Mouse (Mus musculus) retina, adult 2 months (tissue): Measurements from ENCODE around the gene BC051142.

Experiments used
- DNase-seq: peaks from one replicate; pipeline ENCODE4 v3.0.0-alpha.2; 2012; ENCODE audit warnings: low read depth, low spot score

Gene BC051142

GRCm38 (mm10) chr17:34398711-34399393, at the start of gene BC051142:
Gene BC051142, plus strand, starts transcription at chr17:34398820.
- peak; percentile 74 for DNase-seq

DNA sequence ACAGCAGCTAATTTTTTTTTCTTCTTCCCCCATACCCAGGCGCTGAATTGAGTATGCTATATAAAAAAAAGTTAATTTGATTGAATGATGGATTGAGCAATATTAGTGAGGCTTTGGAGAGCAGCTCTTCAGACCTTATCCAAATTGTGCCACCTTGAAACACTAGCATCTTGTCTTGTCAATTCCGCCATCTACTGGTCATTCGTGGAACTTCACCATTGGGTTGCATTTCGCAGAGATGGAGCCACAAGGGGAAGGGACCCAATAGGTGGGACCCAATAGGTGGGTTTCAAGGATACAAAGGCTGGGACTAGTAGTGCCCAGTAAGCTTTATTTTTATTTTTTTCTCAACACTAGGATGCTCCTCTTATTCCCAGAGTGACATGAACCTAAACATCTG, 49.2 kb upstream of the BC051142 start:
- peak; percentile 46 for DNase-seq

DNA sequence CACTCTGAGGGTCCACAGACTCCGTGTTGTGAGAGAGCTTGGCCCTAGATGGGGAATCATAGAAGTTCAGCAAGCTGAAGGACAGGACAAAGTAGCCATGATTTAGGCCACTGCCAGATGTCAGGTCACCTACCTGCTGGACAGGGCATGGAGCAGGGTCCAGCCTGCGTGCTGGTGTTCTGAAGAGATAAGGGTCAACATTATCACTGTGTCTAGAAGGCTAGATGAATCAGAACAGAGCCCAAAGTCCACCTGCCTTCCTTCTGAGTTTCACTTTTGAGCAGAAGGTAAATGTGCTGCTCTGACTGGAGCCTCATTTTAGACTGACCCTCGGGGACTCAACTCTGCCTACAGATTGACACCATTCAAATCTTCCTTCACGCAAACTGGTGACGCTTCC, 44.1 kb upstream of the BC051142 start, which contains the start of gene Btnl2:
Gene Btnl2, plus strand, starts transcription at position 284 of the 400 bp plus-strand sequence.
- no peak for DNase-seq

- DNase-seq: no peak
Observed at GRCm38 (mm10) chr17:34354940-34355339, 43.7 kb upstream of the BC051142 start.

GRCm38 (mm10) chr17:34362954-34363546, 35.6 kb upstream of the BC051142 start:
- no peak for DNase-seq

- no peak for DNase-seq
Observed at GRCm38 (mm10) chr17:34363676-34364310, 34.8 kb upstream of the BC051142 start.

GRCm38 (mm10) chr17:34365031-34365430, 33.6 kb upstream of the BC051142 start:
- no peak for DNase-seq

- no peak for DNase-seq
Observed at GRCm38 (mm10) chr17:34370563-34370962, 28.1 kb upstream of the BC051142 start.

DNA sequence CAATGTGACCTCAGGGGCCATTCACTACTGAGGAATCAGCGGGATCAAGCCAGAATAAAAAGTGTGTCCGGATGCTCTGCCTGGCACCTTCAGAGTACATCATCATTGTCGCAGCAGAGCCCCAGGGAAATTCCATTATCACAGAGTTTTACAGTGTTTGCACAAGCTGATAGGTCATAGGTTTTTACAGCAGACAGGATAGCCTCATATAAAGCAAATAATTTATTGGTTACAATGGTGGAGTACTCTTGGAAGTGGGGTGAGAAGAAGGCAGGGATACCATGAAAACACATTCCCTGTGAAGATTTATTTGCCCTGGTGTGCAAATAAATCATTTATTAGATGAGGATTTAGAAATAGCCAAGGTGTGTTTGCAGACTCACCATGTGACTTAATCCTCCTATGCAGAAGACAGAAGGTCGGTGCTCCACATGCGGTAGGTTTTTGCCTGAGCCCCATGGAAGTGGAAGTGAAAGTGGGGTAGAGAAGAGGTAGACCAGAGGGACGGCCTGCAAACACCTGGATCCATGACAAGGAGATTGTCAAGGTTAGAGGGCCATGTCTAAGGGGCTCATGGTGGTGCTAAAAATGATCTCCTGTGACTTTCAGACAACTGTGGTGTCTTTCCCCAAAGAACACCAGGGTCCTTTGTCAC, 25.4 kb upstream of the BC051142 start:
- DNase-seq: no peak

GRCm38 (mm10) chr17:34376847-34377246, 21.8 kb upstream of the BC051142 start, which contains the start of gene Btnl1:
Gene Btnl1, plus strand, starts transcription at chr17:34377132.
- no peak for DNase-seq

DNA sequence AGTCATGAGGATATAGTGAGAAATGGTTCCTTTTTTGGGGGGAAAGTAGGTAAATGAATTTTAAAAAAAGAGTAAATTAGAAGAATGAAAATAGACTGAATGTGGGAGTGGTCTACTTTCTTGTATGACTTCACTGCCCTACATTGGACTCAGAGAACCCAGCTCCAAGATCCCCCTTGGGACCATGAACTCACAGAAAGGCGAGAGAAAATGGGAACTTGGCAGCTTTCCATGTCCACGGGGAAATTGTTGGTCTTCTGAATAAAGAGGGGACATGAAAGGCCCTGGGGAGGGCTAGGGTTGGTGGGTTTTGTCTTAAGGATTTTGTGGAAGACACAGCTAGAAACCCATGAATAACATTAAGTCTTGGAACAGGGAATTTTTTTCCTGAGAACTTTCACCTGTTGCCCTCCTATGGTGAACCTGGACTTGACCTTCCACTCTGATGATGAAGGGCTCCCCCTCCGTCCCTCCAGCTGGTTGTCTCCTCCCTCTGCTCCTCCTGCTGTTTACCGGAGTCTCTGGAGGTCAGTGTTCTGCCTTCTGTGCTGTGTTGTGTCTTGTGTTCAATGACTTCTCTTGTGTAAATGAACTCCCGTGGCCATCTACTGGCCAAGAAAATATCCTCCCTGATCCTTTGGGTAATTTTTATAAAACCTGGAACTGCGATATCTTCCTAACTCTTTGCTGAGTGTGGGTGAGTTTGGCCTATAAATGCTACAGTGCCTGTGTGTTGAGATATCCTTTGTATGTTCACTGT, 21.0 kb upstream of the BC051142 start:
- DNase-seq: no peak

- no peak for DNase-seq
Observed at GRCm38 (mm10) chr17:34378716-34379115, 19.9 kb upstream of the BC051142 start.

- no peak for DNase-seq
Observed at GRCm38 (mm10) chr17:34379451-34379850, 19.2 kb upstream of the BC051142 start.

- no peak for DNase-seq
Observed at GRCm38 (mm10) chr17:34381876-34382275, 16.7 kb upstream of the BC051142 start.

DNA sequence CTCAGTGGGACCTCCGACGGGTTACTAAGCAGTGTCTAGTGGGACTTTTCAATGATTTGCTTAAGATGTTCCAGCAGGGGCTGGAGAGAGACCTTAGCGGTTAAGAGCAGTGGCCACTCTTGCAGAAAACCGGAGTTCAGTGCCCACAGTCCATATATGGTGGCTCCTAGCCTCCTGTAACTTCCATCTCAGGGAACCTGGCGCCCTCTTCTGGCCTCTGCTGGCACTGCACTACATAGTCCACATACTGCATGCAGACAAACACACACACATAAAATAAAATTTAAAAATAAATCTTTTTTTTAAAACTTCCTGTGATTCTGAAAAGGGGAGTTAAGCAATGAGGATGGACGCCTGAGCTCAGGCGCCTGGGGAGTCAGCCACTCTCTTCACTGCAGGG, 15.4 kb upstream of the BC051142 start:
- no peak for DNase-seq

DNA sequence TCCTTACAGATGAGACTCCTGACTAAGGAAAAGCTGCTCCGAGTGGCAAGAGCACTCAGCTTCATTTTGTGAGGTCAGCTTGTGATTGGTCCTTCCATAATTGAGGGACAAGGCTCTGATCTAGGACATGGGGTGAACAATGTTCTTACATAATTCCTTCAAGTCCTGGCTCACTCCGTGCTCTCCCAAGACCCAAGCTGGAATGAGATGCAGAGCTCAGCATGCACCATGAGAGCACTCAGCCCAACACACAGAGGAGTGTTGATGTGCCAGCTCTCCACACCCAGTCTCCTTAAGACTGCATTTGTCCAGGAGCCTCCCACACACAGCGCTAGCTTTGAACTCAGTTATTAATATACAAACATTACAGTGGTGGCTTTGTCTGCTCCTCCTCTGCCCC, 13.9 kb upstream of the BC051142 start:
- DNase-seq: no peak

DNA sequence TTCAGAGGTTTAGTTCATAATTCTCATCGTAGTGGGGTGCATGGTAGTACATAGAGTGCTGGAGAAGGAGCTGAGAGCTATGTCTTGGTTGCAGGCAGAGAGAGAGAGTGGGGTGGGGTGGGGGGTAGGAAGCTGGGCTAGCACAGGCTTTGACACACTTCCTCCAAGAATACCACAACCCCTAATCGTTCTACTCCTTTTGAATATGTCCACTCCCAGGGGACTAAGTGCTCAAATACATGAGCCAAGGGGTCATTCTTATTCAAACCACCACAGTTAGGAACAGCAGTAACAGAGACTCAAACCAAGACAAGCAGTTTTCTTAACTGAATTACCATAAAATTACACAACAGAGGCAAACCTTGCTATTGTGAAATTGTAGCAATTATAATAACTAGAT, 12.0 kb upstream of the BC051142 start:
- no peak for DNase-seq

DNA sequence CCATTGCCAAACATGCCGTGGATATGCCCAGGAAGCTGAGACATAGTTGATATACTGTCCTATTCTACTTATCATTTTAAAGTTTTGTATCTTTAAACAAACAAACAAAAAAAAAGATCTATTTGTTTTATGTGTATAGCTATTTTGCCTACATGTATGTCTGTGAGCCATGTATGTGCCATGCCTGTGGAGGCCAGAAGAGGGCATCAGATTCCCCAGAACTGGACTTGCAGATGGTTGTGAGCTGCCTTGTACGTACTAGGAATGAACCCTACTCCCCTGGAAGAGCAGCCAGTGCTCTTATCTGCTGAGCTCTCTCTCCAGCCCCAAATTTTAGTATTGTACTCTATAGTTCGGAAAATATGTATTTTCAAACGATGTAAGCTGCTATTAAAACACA, 10.1 kb upstream of the BC051142 start:
- DNase-seq: no peak

GRCm38 (mm10) chr17:34391507-34391906, 7.1 kb upstream of the BC051142 start:
- no peak for DNase-seq

GRCm38 (mm10) chr17:34392321-34392720, 6.3 kb upstream of the BC051142 start:
- no peak for DNase-seq

GRCm38 (mm10) chr17:34397357-34397756, 1.3 kb upstream of the BC051142 start:
- no peak for DNase-seq
